Mouse (Mus musculus) embryonic facial prominence, embryonic 11.5 days (tissue): ENCODE measurements around the gene Ddx54. TPM values are rescaled to one million over a fixed set of nuclear protein-coding genes. Genes with fewer than 3 reads are reported as not detected.

Experiments
- ATAC-seq: fragments of 200-750 bp; cut with Nextera tagmentation; replicated peaks from 2 replicates; pipeline ENCODE4 v1.8.0; 2017; ENCODE audit warnings: low read depth; ENCODE audit not compliant: insufficient number of reproducible peaks, low FRiP score, low TSS enrichment
- DNase-seq: peaks from one replicate; pipeline ENCODE4 v3.0.0-alpha.2; 2015; ENCODE audit warnings: low spot score
- H3K27ac ChIP-seq: fragments of 300-500 bp; sonication (generic); replicated peaks from 2 replicates; pipeline ENCODE4 v1.5.1; 2014; ENCODE audit warnings: mild to moderate bottlenecking, low read depth, low read length, control low read depth
- H3K27me3 ChIP-seq: fragments of 300-500 bp; sonication (generic); 2 replicates; pipeline ENCODE4 v1.6.1; 2014; ENCODE audit warnings: mild to moderate bottlenecking, low read length, moderate library complexity, mixed read lengths; ENCODE audit not compliant: control insufficient read depth, insufficient read depth
- H3K36me3 ChIP-seq: fragments of 300-500 bp; sonication (generic); replicated peaks from 2 replicates; pipeline ENCODE4 v1.6.1; 2014; ENCODE audit warnings: low read depth, mild to moderate bottlenecking, low read length, moderate library complexity, mixed read lengths; ENCODE audit not compliant: control insufficient read depth, insufficient read depth
- H3K4me1 ChIP-seq: fragments of 300-500 bp; sonication (generic); 2 replicates; pipeline ENCODE4 v1.6.1; 2014; ENCODE audit warnings: low read length, mixed read lengths; ENCODE audit not compliant: control insufficient read depth, insufficient read depth
- H3K4me2 ChIP-seq: fragments of 300-500 bp; sonication (generic); 2 replicates; pipeline ENCODE4 v1.6.1; 2014; ENCODE audit warnings: low read depth, mild to moderate bottlenecking, control low read depth, low read length, moderate library complexity
- H3K4me3 ChIP-seq: fragments of 300-500 bp; sonication (generic); 2 replicates; pipeline ENCODE4 v1.5.1; 2014; ENCODE audit warnings: low read depth, low read length, control low read depth
- H3K9ac ChIP-seq: fragments of 300-500 bp; sonication (generic); replicated peaks from 2 replicates; pipeline ENCODE4 v1.6.1; 2014; ENCODE audit warnings: mild to moderate bottlenecking, control low read depth, low read length
- H3K9me3 ChIP-seq: fragments of 300-500 bp; sonication (generic); replicated peaks from 2 replicates; pipeline ENCODE4 v1.6.1; 2016; ENCODE audit warnings: mild to moderate bottlenecking, low read length, inconsistent platforms, mixed read lengths; ENCODE audit not compliant: control insufficient read depth
- WGBS: fragments of 180-500 bp; shearing (Covaris S2); extraction: QIAGEN DNeasy Blood & Tissue Kit; methylation state at CpG from one replicate; pipeline ENCODE4 v1.1.7; 2014; 5-methylcytosine and 5-hydroxymethylcytosine counted together
- polyA plus RNA-seq: library from polyadenylated mRNA; unstranded; fragments of >200 nt; fragmentation: Nextera tagmentation; extraction: Ambion mirVana; gene quantifications from 2 replicates; pipeline ENCODE4 v1.2.1, GENCODE M21; 2014

Ddx54 gene
- polyA plus RNA-seq, 1 experiment from 2014 or later = 28.9 TPM

GRCm38 (mm10) chr5:120644227-120644626, 31.7 kb downstream of the Ddx54 start:
- H3K4me1 ChIP-seq = peaks cover 6% of the 10 kb centered on the region
- ATAC-seq (no peak), DNase-seq (no peak)
- H3K4me3 ChIP-seq = no peak overlapping the region
- no peaks in the 10 kb centered on the region for H3K9me3 ChIP-seq
- no peak overlapping the region for H3K27ac ChIP-seq
- H3K4me2 ChIP-seq = no peak overlapping the region
- no peak overlapping the region for H3K9ac ChIP-seq
- no peaks in the 10 kb centered on the region for H3K36me3 ChIP-seq
- H3K27me3 ChIP-seq = peaks cover 12% of the 10 kb centered on the region
- WGBS = 89% methylated on average over 3 of the region's 3 CpGs

DNA sequence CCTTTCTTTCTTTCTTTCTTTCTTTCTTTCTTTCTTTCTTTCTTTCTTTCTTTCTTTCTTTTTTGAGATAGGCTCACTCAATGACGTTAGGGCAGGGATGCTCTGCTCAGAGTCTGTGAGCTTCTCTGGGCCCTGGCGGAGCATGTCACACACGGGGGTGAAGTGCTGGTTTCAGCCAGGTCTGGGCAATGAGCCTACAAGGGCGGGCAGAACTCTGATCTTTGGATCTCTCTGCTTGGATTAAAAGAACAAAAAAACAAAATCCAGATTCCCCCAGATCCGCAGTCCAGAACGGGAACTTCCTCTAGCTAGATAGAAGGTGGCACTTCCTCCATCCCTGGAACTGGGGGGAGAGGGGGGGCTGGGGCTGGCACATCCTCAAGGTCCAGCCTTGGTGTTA, 33.3 kb downstream of the Ddx54 start:
- Histone ChIP-seq H3K27me3 (peaks cover 23% of the 10 kb centered on the region), H3K9ac (no peak overlapping the region), H3K9me3 (no peaks in the 10 kb centered on the region), H3K4me2 (no peak overlapping the region), H3K27ac (no peak overlapping the region), H3K4me3 (no peak overlapping the region), H3K4me1 (peaks cover 6% of the 10 kb centered on the region), H3K36me3 (no peaks in the 10 kb centered on the region)
- ATAC-seq (no peak), DNase-seq (no peak)
- 66% methylated on average over 6 of the region's 6 CpGs for WGBS

- H3K9ac ChIP-seq = no peak overlapping the region
- DNase-seq (no peak), ATAC-seq (no peak)
- H3K4me2 ChIP-seq = no peak overlapping the region
- H3K4me3 ChIP-seq = no peak overlapping the region
- H3K4me1 ChIP-seq = peaks cover 6% of the 10 kb centered on the region
- H3K9me3 ChIP-seq = no peaks in the 10 kb centered on the region
- no peak overlapping the region for H3K27ac ChIP-seq
- 78% methylated on average over 4 of the region's 4 CpGs for WGBS
- no peaks in the 10 kb centered on the region for H3K36me3 ChIP-seq
- peaks cover 23% of the 10 kb centered on the region for H3K27me3 ChIP-seq
These were observed 34.8 kb downstream of the Ddx54 start for GRCm38 (mm10) chr5:120647361-120647760.

GRCm38 (mm10) chr5:120647814-120648491, 35.4 kb downstream of the Ddx54 start:
- H3K27ac ChIP-seq = no peak overlapping the region
- no peak overlapping the region; the same call in 1 of the 2 replicates for H3K9ac ChIP-seq
- WGBS = 39% methylated on average over 12 of the region's 12 CpGs
- ATAC-seq = no peak
- no peaks in the 10 kb centered on the region for H3K9me3 ChIP-seq
- H3K27me3 ChIP-seq = peaks cover 23% of the 10 kb centered on the region
- H3K4me3 ChIP-seq = no peak overlapping the region
- H3K4me1 ChIP-seq = peaks cover 6% of the 10 kb centered on the region
- H3K4me2 ChIP-seq = no peak overlapping the region
- DNase-seq = no peak
- no peaks in the 10 kb centered on the region for H3K36me3 ChIP-seq

DNA sequence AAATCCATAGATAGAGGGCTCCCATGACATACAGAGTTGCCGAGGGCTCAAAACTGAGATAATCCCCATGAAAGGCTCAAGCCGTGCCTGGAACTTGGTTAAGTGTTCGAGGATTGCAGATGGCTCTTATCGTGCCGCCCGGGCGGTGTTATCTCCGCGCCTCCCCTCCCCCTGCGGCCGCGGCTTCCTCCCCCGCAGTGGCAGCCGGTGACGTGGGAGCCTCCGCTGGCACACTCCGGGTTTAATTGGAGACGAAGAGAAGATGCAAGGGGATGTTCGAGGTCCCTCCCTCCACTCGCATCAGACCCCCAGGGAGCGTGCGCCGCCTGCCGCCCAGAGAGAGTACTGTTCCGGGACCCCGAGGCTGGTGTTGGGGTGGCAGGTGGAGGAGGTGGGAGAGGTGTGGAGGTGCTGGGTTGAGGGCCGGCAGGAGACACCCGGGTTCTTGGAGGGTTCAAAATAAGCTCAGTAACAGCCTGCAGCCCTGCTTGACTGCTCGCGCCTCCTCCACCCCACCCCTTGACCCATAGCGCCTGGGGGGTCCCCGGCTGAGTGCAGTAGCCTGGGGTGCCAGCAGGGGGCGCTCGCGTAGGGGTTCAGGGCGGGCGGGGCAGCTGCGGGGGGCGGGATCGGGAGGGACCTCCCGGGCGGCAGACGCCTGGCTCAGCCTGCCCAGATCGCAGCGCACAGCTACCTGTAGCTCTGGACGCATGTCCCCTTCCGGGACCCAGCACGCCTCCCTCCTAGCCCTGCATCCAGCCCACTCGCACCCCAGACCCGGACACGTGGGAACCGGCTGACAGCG, 36.2 kb downstream of the Ddx54 start, which contains the start of gene Rasal1:
Gene Rasal1, plus strand, starts transcription at position 244 of the 805 bp plus-strand sequence.
- peaks cover 6% of the 10 kb centered on the region for H3K4me1 ChIP-seq
- H3K27me3 ChIP-seq = peaks cover 23% of the 10 kb centered on the region
- peak within 1 kb of the TSS; percentile 32 for H3K4me2 ChIP-seq
- H3K27ac ChIP-seq = no peak within 1 kb of the TSS
- DNase-seq (peak; percentile 26), ATAC-seq (peak; percentile 56; the same call in 1 of the 2 replicates)
- 2% methylated on average over 49 of the region's 53 CpGs for WGBS
- H3K9ac ChIP-seq = no peak within 1 kb of the TSS; the same call in 1 of the 2 replicates
- H3K36me3 ChIP-seq = no peaks in the 10 kb centered on the region
- H3K4me3 ChIP-seq = peak within 1 kb of the TSS; percentile 21; the same call in 1 of the 2 replicates
- H3K9me3 ChIP-seq = no peaks in the 10 kb centered on the region

GRCm38 (mm10) chr5:120649374-120649933, 36.9 kb downstream of the Ddx54 start:
- DNase-seq (peak; percentile 13), ATAC-seq (0 out of 2 replicates have a peak, but pooled peaks have one; percentile 11)
- Histone ChIP-seq H3K27me3 (peaks cover 23% of the 10 kb centered on the region), H3K27ac (no peak overlapping the region), H3K4me1 (peaks cover 6% of the 10 kb centered on the region), H3K9me3 (no peaks in the 10 kb centered on the region), H3K36me3 (no peaks in the 10 kb centered on the region), H3K4me3 (no peak overlapping the region), H3K9ac (no peak overlapping the region), H3K4me2 (peak overlapping the region; percentile 32)
- WGBS = 4% methylated on average over 21 of the region's 21 CpGs

- 19% methylated on average over 13 of the region's 13 CpGs for WGBS
These were observed 37.4 kb downstream of the Ddx54 start for GRCm38 (mm10) chr5:120649938-120650337.

More at GRCm38 (mm10) chr5:120649938-120650337, 37.4 kb downstream of the Ddx54 start:
- DNase-seq (no peak), ATAC-seq (no peak)
- Histone ChIP-seq H3K9me3 (no peaks in the 10 kb centered on the region), H3K36me3 (no peaks in the 10 kb centered on the region), H3K4me1 (peaks cover 6% of the 10 kb centered on the region), H3K27me3 (peaks cover 23% of the 10 kb centered on the region), H3K4me2 (no peak overlapping the region), H3K9ac (no peak overlapping the region), H3K4me3 (no peak overlapping the region), H3K27ac (no peak overlapping the region)
